Mouse (Mus musculus) liver, embryonic 14.5 days (tissue): ENCODE data around the gene Obox1.
"Not testable (repeated sequence)": the region's sequence is repeated elsewhere in the genome, so short reads cannot be mapped to it uniquely, and the experiment has no call there.

Experiments
- CTCF ChIP-seq: IDR thresholded peaks from 2 replicates; pipeline ENCODE4 v1.5.1; 2016; ENCODE audit warnings: antibody characterized with exemption, low read depth, control low read depth
- EP300 ChIP-seq: IDR thresholded peaks from 2 replicates; pipeline ENCODE4 v1.6.1; 2016; ENCODE audit warnings: antibody characterized with exemption, low read depth

- not testable (repeated sequence) for TF ChIP-seq CTCF, EP300
Measured at GRCm38 (mm10) chr7:15399147-15399874, 10.6 kb downstream of the Obox1 start.
